Mouse (Mus musculus) brown adipose tissue, adult 24 weeks (tissue): ENCODE data around the gene Enox1. TPM values are rescaled to one million over a fixed set of nuclear protein-coding genes. Genes with fewer than 3 reads are reported as not detected.

ENCODE experiments used
- H3K27ac ChIP-seq: fragments of 200-500 bp; replicated peaks from 2 replicates; pipeline ENCODE4 v1.5.1; 2012; ENCODE audit warnings: low read depth, mild to moderate bottlenecking, low read length
- H3K4me1 ChIP-seq: fragments of 200-500 bp; 2 replicates; pipeline ENCODE4 v1.6.1; 2012; ENCODE audit warnings: low read length, mixed read lengths; ENCODE audit not compliant: control insufficient read depth, insufficient read depth, insufficient read length
- H3K4me3 ChIP-seq: fragments of 200-500 bp; 2 replicates; pipeline ENCODE4 v1.5.1; 2012; ENCODE audit warnings: low read depth, mild to moderate bottlenecking, low read length, moderate library complexity; ENCODE audit not compliant: insufficient read depth
- polyA plus RNA-seq: library from polyadenylated mRNA; stranded (reverse); fragments of >200 nt; gene quantifications from 2 replicates; pipeline ENCODE4 v1.2.4, GENCODE M21; 2012; ENCODE audit not compliant: missing spikeins, insufficient read depth, insufficient read length

The Enox1 gene
- polyA plus RNA-seq, 1 experiment: 0.71 TPM

- no peak overlapping the region for H3K4me3 ChIP-seq
- H3K27ac ChIP-seq: no peak overlapping the region
- no peaks in the 10 kb centered on the region for H3K4me1 ChIP-seq
Observed at GRCm38 (mm10) chr14:77662994-77663393, 506.4 kb downstream of the Enox1 start.

GRCm38 (mm10) chr14:77668096-77668495, 511.5 kb downstream of the Enox1 start:
- no peak overlapping the region for H3K27ac ChIP-seq
- no peaks in the 10 kb centered on the region for H3K4me1 ChIP-seq
- no peak overlapping the region for H3K4me3 ChIP-seq

GRCm38 (mm10) chr14:77669494-77669893, 512.9 kb downstream of the Enox1 start:
- Histone ChIP-seq H3K27ac (no peak overlapping the region), H3K4me1 (no peaks in the 10 kb centered on the region)

GRCm38 (mm10) chr14:77670945-77671344, 514.4 kb downstream of the Enox1 start:
- H3K4me3 ChIP-seq: no peak overlapping the region
- H3K27ac ChIP-seq: no peak overlapping the region
- no peaks in the 10 kb centered on the region for H3K4me1 ChIP-seq

More at GRCm38 (mm10) chr14:77669494-77669893, 512.9 kb downstream of the Enox1 start:
- no peak overlapping the region for H3K4me3 ChIP-seq

GRCm38 (mm10) chr14:77671961-77672360, 515.4 kb downstream of the Enox1 start:
- no peak overlapping the region for H3K27ac ChIP-seq
- no peak overlapping the region for H3K4me3 ChIP-seq
- H3K4me1 ChIP-seq: no peaks in the 10 kb centered on the region

GRCm38 (mm10) chr14:77673138-77673537, 516.6 kb downstream of the Enox1 start:
- no peak overlapping the region for H3K4me3 ChIP-seq
- no peak overlapping the region for H3K27ac ChIP-seq
- H3K4me1 ChIP-seq: no peaks in the 10 kb centered on the region

GRCm38 (mm10) chr14:77677951-77678350, 521.4 kb downstream of the Enox1 start:
- H3K27ac ChIP-seq: no peak overlapping the region
- H3K4me3 ChIP-seq: no peak overlapping the region
- H3K4me1 ChIP-seq: no peaks in the 10 kb centered on the region

- no peaks in the 10 kb centered on the region for H3K4me1 ChIP-seq
- no peak overlapping the region for H3K27ac ChIP-seq
- H3K4me3 ChIP-seq: no peak overlapping the region
Observed at GRCm38 (mm10) chr14:77679877-77680276, 523.3 kb downstream of the Enox1 start.

- Histone ChIP-seq H3K27ac (no peak overlapping the region), H3K4me3 (no peak overlapping the region), H3K4me1 (no peaks in the 10 kb centered on the region)
Observed at GRCm38 (mm10) chr14:77682888-77683555, 526.5 kb downstream of the Enox1 start.

GRCm38 (mm10) chr14:77689816-77690215, 533.3 kb downstream of the Enox1 start:
- Histone ChIP-seq H3K27ac (no peak overlapping the region), H3K4me3 (no peak overlapping the region)

DNA sequence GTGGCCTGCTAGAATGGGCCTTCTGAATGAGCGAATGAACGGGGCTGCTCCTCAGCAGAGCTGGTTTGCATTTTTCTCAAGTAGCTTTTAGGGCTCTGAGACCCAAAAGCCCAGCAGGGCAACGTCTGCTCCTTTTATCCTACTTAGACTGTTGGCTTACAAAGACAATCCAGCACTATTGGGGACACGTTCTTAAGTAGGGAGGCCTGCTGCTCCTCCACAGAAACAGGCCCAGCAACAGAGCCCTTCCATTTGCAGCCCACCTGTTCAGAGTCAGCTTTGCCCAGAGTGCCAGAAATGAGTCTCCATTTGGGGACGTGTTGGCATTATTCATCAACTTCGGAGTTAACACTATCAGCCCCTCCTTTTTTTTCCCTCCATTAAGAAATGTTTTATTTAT, 548.4 kb downstream of the Enox1 start:
- Histone ChIP-seq H3K4me3 (no peak overlapping the region), H3K4me1 (no peaks in the 10 kb centered on the region), H3K27ac (no peak overlapping the region)

More at GRCm38 (mm10) chr14:77689816-77690215, 533.3 kb downstream of the Enox1 start:
- H3K4me1 ChIP-seq: no peaks in the 10 kb centered on the region

DNA sequence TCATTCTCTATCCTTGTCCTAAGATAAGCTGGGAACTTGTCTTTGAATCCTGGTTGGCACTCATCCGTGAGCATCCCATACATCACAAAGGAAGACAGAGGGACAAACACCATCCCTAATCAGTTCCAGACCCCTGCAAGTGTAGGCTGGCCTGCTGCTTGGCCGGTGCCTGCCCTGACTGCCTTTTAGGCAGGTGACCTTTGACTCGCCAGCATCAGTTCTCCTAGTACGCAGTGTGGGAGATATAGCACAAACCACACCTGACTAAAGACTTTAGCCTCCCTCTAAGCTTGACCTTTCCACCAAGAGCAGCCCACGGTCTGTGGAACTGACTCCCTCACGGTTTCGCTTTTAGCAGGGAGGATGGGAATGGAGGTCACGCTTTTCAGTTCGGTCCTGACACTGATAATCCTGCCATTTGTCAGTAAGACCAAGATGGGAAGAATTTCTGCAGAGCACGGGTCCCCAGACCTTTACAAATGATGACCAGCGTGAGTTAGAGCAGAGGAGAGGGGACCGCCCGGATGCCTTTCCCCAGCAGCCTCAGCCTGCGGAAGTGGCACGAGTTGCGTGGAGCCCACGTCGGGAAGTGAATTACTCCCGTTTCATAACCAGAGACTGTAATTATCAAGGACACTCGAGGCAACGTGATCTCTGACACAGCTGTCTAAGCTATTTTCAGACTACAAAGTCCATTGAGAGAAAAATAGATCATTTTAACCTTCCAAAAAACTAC, 550.1 kb downstream of the Enox1 start:
- no peak overlapping the region for H3K27ac ChIP-seq
- H3K4me3 ChIP-seq: peak overlapping the region; percentile 21
- H3K4me1 ChIP-seq: no peaks in the 10 kb centered on the region

DNA sequence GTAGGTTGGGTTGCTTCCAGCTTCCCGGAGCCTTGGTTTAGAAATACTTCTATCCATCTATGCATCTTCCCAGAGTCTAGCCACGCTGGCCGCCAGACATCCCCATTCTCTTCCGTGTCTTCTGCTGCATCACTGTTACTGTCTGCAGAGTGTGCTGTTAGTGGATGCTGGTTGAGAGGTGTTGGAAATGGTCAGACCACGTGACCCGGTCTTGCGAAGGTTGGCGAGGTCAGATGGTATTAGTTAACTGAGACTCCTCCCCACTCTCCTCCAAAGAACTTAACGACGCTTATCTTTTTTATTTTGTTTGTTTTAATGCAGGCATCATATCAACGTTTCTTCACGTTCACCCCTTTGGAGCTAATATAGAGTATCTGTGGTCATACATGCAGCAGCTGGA, 550.7 kb downstream of the Enox1 start:
- H3K4me1 ChIP-seq: no peaks in the 10 kb centered on the region
- H3K27ac ChIP-seq: no peak overlapping the region
- peak overlapping the region; percentile 21 for H3K4me3 ChIP-seq

GRCm38 (mm10) chr14:77708354-77709150, 552.0 kb downstream of the Enox1 start:
- H3K4me1 ChIP-seq: no peaks in the 10 kb centered on the region
- no peak overlapping the region for H3K4me3 ChIP-seq
- H3K27ac ChIP-seq: no peak overlapping the region

- H3K27ac ChIP-seq: no peak overlapping the region
- H3K4me3 ChIP-seq: no peak overlapping the region
- H3K4me1 ChIP-seq: no peaks in the 10 kb centered on the region
Observed at GRCm38 (mm10) chr14:77714931-77715535, 558.5 kb downstream of the Enox1 start.
